Mouse (Mus musculus) A20 (cell line): ENCODE data around the gene Hs6st3.
"Not testable (repeated sequence)": the region's sequence is repeated elsewhere in the genome, so short reads cannot be mapped to it uniquely, and the experiment has no call there.

Source experiments
- DNase-seq: peaks from one replicate; pipeline ENCODE4 v3.0.0-alpha.2; 2011; ENCODE audit warnings: low read depth, low spot score

Hs6st3 gene

GRCm38 (mm10) chr14:119450471-119450870, 312.3 kb downstream of the Hs6st3 start:
- no peak for DNase-seq

- no peak for DNase-seq
Measured at GRCm38 (mm10) chr14:119451594-119451993, 313.5 kb downstream of the Hs6st3 start.

- DNase-seq = no peak
Measured at GRCm38 (mm10) chr14:119452382-119452781, 314.2 kb downstream of the Hs6st3 start.

- DNase-seq = no peak
Measured at GRCm38 (mm10) chr14:119452797-119453196, 314.7 kb downstream of the Hs6st3 start.

GRCm38 (mm10) chr14:119464308-119464707, 326.2 kb downstream of the Hs6st3 start:
- DNase-seq = no peak

- no peak for DNase-seq
Measured at GRCm38 (mm10) chr14:119464883-119465282, 326.7 kb downstream of the Hs6st3 start.

GRCm38 (mm10) chr14:119466899-119467588, 328.9 kb downstream of the Hs6st3 start:
- no peak for DNase-seq

- DNase-seq = no peak
Measured at GRCm38 (mm10) chr14:119476582-119476981, 338.4 kb downstream of the Hs6st3 start.

- no peak for DNase-seq
Measured at GRCm38 (mm10) chr14:119477836-119478235, 339.7 kb downstream of the Hs6st3 start.

- no peak for DNase-seq
Measured at GRCm38 (mm10) chr14:119488978-119489703, 351.0 kb downstream of the Hs6st3 start.

GRCm38 (mm10) chr14:119520632-119521031, 382.5 kb downstream of the Hs6st3 start:
- DNase-seq = no peak

GRCm38 (mm10) chr14:119521056-119521455, 382.9 kb downstream of the Hs6st3 start:
- no peak for DNase-seq

- no peak for DNase-seq
Measured at GRCm38 (mm10) chr14:119532889-119533546, 394.9 kb downstream of the Hs6st3 start.

- DNase-seq = no peak
Measured at GRCm38 (mm10) chr14:119540505-119540904, 402.4 kb downstream of the Hs6st3 start.

GRCm38 (mm10) chr14:119544596-119544995, 406.5 kb downstream of the Hs6st3 start:
- no peak for DNase-seq

GRCm38 (mm10) chr14:119558356-119558755, 420.2 kb downstream of the Hs6st3 start:
- no peak for DNase-seq

- no peak for DNase-seq
Measured at GRCm38 (mm10) chr14:119582039-119582508, 443.9 kb downstream of the Hs6st3 start.

- no peak for DNase-seq
Measured at GRCm38 (mm10) chr14:119585069-119585468, 446.9 kb downstream of the Hs6st3 start.

- DNase-seq = not testable (repeated sequence)
Measured at GRCm38 (mm10) chr14:119587365-119587764, 449.2 kb downstream of the Hs6st3 start.

GRCm38 (mm10) chr14:119604327-119604726, 466.2 kb downstream of the Hs6st3 start:
- no peak for DNase-seq

- no peak for DNase-seq
Measured at GRCm38 (mm10) chr14:119612793-119613192, 474.7 kb downstream of the Hs6st3 start.

GRCm38 (mm10) chr14:119629127-119629526, 491.0 kb downstream of the Hs6st3 start:
- no peak for DNase-seq
